In the genomic region with DNA sequence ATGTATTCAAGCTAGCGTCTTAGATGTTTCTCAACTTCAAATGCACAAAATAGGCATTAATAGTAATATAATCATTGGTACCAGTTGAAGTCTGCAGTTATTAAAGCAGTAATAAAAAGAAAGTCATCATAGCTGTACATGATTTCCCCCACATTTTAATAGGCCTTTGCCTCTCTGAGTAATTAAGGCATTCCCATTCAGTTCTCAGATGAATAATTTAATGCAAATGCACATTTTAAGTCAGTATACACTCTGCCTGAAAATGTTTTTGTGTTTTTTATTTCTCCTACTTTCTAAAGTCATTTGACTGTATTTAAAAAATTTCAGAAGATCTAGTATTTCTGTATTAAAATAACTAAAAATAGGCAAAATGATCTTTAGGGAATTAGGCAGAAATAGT, we compare ENCODE assay signal across 21 mouse cellular contexts.
"Had no signal": no experiment of that assay in that cellular context is flagged by ENCODE, and none has a peak within 500 bp of the region (broad histone marks: within the 10 kb centered on the region; RNA-seq: fewer than 3 reads in every experiment).

No protein-coding gene starts in this region.

- H3K4me1 ChIP-seq: embryonic facial prominence, embryonic 12.5 days; embryonic facial prominence, embryonic 15.5 days had no signal

- H3K36me3 ChIP-seq: embryonic facial prominence, embryonic 10.5 days; embryonic facial prominence, embryonic 12.5 days; embryonic facial prominence, embryonic 13.5 days; embryonic facial prominence, embryonic 15.5 days; forebrain, embryonic 10.5 days; forebrain, embryonic 12.5 days; forebrain, embryonic 15.5 days had no signal

- H3K9me3 ChIP-seq: embryonic facial prominence, embryonic 10.5 days; embryonic facial prominence, embryonic 12.5 days; embryonic facial prominence, embryonic 13.5 days; embryonic facial prominence, embryonic 15.5 days; forebrain, embryonic 10.5 days; forebrain, embryonic 12.5 days; forebrain, embryonic 15.5 days had no signal

- DNase-seq: cerebellum, adult 2 months; cerebellum, adult 8-10 months; cerebellum, adult 9-10 months; cerebellum, adult 9-11 months; embryo, embryonic 11 days; gastrocnemius, adult 2 months; gastrocnemius, postnatal 10 days; gastrocnemius, postnatal 14 days; gastrocnemius, postnatal 25 days; gastrocnemius, postnatal 36 days; heart, adult 11 months; heart, adult 18-20 months; heart, adult 2 months had no signal

- H3K4me3 ChIP-seq: embryonic facial prominence, embryonic 10.5 days; embryonic facial prominence, embryonic 12.5 days; embryonic facial prominence, embryonic 13.5 days; embryonic facial prominence, embryonic 15.5 days; erythroblast, embryonic 14.5 days; forebrain, embryonic 10.5 days; forebrain, embryonic 12.5 days; forebrain, embryonic 15.5 days; gastrocnemius, adult 2 months; heart, adult 2 months had no signal

- H3K27me3 ChIP-seq: embryonic facial prominence, embryonic 12.5 days; embryonic facial prominence, embryonic 13.5 days; embryonic facial prominence, embryonic 15.5 days; forebrain, embryonic 12.5 days; forebrain, embryonic 15.5 days had no signal

- H3K4me2 ChIP-seq: embryonic facial prominence, embryonic 12.5 days; embryonic facial prominence, embryonic 13.5 days; embryonic facial prominence, embryonic 15.5 days; forebrain, embryonic 12.5 days; forebrain, embryonic 15.5 days had no signal

- H3K27ac ChIP-seq: embryonic facial prominence, embryonic 10.5 days; embryonic facial prominence, embryonic 12.5 days; embryonic facial prominence, embryonic 13.5 days; embryonic facial prominence, embryonic 15.5 days; forebrain, embryonic 10.5 days; forebrain, embryonic 12.5 days; forebrain, embryonic 15.5 days; gastrocnemius, adult 2 months; heart, adult 2 months had no signal

- H3K9ac ChIP-seq: embryonic facial prominence, embryonic 12.5 days; embryonic facial prominence, embryonic 13.5 days; embryonic facial prominence, embryonic 15.5 days; forebrain, embryonic 12.5 days; forebrain, embryonic 15.5 days had no signal
